Mouse (Mus musculus) kidney, embryonic 15.5 days (tissue): Measurements from ENCODE around the gene Otor. TPM values are rescaled to one million over a fixed set of nuclear protein-coding genes. Genes with fewer than 3 reads are reported as not detected.

Source experiments
- polyA plus RNA-seq: library from polyadenylated mRNA; unstranded; fragments of >200 nt; fragmentation: Nextera tagmentation; extraction: Ambion mirVana; gene quantifications from 2 replicates; pipeline ENCODE4 v1.2.1, GENCODE M21; 2015

Gene Otor
- polyA plus RNA-seq, 1 experiment from 2014 or later: 0.32 TPM

Other genes starting within 250 kb of the Otor start
- 15.1 and 17.0 TPM in 2 replicates for gene Kif16b, start 176.9 kb upstream of the Otor start, polyA plus RNA-seq
- gene Snrpb2, start 15.4 kb upstream of the Otor start, polyA plus RNA-seq: 78.3 and 102 TPM in 2 replicates